21 mouse cellular contexts compared by ENCODE assay signal in genomic region chr9:7796129-7796864, GRCm38 (mm10). TPM values are rescaled to one million over a fixed set of nuclear protein-coding genes. Genes with fewer than 3 reads are reported as not detected.
DNase-seq lines count a peak whose midpoint lies in the region; ATAC-seq lines count a peak whose summit lies in the region.
"Had no signal": no experiment of that assay in that cellular context is flagged by ENCODE, and none has a peak within 500 bp of the region (broad histone marks: within the 10 kb centered on the region; RNA-seq: fewer than 3 reads in every experiment).

No protein-coding gene starts in this region.

- intact Hi-C loops in heart, postnatal 36 days (cut with DNase I), result no loop called here

- peak; percentile 90 for ATAC-seq in forebrain, embryonic 16.5 days

- no peak overlapping the region for H3K9ac ChIP-seq in forebrain, embryonic 16.5 days (replicated peaks; ENCODE audit: low read depth, low read length)
- H3K9ac ChIP-seq: embryonic facial prominence, embryonic 13.5 days; heart, embryonic 15.5 days; limb, embryonic 15.5 days; neural tube, embryonic 12.5 days; stomach, embryonic 15.5 days had no signal

- H3K27me3 ChIP-seq in forebrain, embryonic 16.5 days (replicated peaks; ENCODE audit: control insufficient read depth, insufficient read depth, low read length), result no peaks in the 10 kb centered on the region
- H3K27me3 ChIP-seq in embryonic facial prominence, embryonic 10.5 days (replicated peaks; ENCODE audit: low read depth, poor library complexity, severe bottlenecking), result no peaks in the 10 kb centered on the region
- H3K27me3 ChIP-seq: embryonic facial prominence, embryonic 13.5 days; heart, embryonic 15.5 days; limb, embryonic 15.5 days; neural tube, embryonic 12.5 days; stomach, embryonic 15.5 days had no signal

- H3K4me2 ChIP-seq in forebrain, embryonic 16.5 days (ENCODE audit: low read length), result no peak overlapping the region
- H3K4me2 ChIP-seq: embryonic facial prominence, embryonic 13.5 days; heart, embryonic 15.5 days; limb, embryonic 15.5 days; neural tube, embryonic 12.5 days; stomach, embryonic 15.5 days had no signal

- no peak overlapping the region for H3K4me3 ChIP-seq in forebrain, embryonic 16.5 days (replicated peaks; ENCODE audit: low read length)
- no peak overlapping the region for H3K4me3 ChIP-seq in embryonic facial prominence, embryonic 10.5 days
- H3K4me3 ChIP-seq: embryonic facial prominence, embryonic 13.5 days; heart, embryonic 15.5 days; left cerebral cortex, adult 2 months; limb, embryonic 15.5 days; neural tube, embryonic 12.5 days; stomach, embryonic 15.5 days had no signal

- H3K9me3 ChIP-seq in forebrain, embryonic 16.5 days (ENCODE audit: control insufficient read depth, low read length), result no peaks in the 10 kb centered on the region
- no peaks in the 10 kb centered on the region for H3K9me3 ChIP-seq in embryonic facial prominence, embryonic 10.5 days
- H3K9me3 ChIP-seq: embryonic facial prominence, embryonic 13.5 days; G1E; heart, embryonic 15.5 days; limb, embryonic 15.5 days; neural tube, embryonic 12.5 days; stomach, embryonic 15.5 days had no signal

- DNase-seq in heart, adult 11 months, result peak; percentile 33
- DNase-seq in heart, postnatal 36 days, result no peak
- DNase-seq in testis, postnatal 14 days (ENCODE audit: low spot score), result peak; percentile 24
- DNase-seq in testis, postnatal 10 days (ENCODE audit: low spot score), result no peak
- no peak for DNase-seq in urinary bladder, adult 2 months (ENCODE audit: low spot score)
- DNase-seq in liver, result no peak
- no peak for DNase-seq in embryonic facial prominence, embryonic 10.5 days (ENCODE audit: low spot score)
- DNase-seq: cerebellum, adult 9-10 months; heart, adult 18-20 months; kidney, adult 2 months; kidney, postnatal 14 days; lung, adult 2 months; right cerebral cortex, postnatal 14 days had no signal

- H3K4me1 ChIP-seq in forebrain, embryonic 16.5 days (replicated peaks; ENCODE audit: control insufficient read depth, insufficient read depth, low read length), result no peaks in the 10 kb centered on the region
- H3K4me1 ChIP-seq in embryonic facial prominence, embryonic 10.5 days, result no peaks in the 10 kb centered on the region
- H3K4me1 ChIP-seq: embryonic facial prominence, embryonic 13.5 days; heart, embryonic 15.5 days; limb, embryonic 15.5 days; neural tube, embryonic 12.5 days; stomach, embryonic 15.5 days had no signal

- 43% methylated on average over 6 of the region's 6 CpGs for WGBS in forebrain, embryonic 16.5 days
- 82% methylated on average over 6 of the region's 6 CpGs for WGBS in embryonic facial prominence, embryonic 10.5 days

- peak overlapping the region; percentile 77 for H3K27ac ChIP-seq in forebrain, embryonic 16.5 days (ENCODE audit: low read length)
- H3K27ac ChIP-seq in embryonic facial prominence, embryonic 10.5 days (replicated peaks), result no peak overlapping the region
- H3K27ac ChIP-seq: embryonic facial prominence, embryonic 13.5 days; heart, embryonic 15.5 days; left cerebral cortex, adult 2 months; limb, embryonic 15.5 days; neural tube, embryonic 12.5 days; stomach, embryonic 15.5 days had no signal

- peaks cover 6% of the 10 kb centered on the region; the same call in 1 of the 2 replicates for H3K36me3 ChIP-seq in forebrain, embryonic 16.5 days (ENCODE audit: control insufficient read depth, insufficient read depth)
- peaks cover 42% of the 10 kb centered on the region for H3K36me3 ChIP-seq in embryonic facial prominence, embryonic 10.5 days (replicated peaks)

RNA-seq across cellular contexts. Expression of gene Tmem123, which starts 32.5 kb away (rescaled TPM):
- total RNA-seq in heart, postnatal 36 days (2021), result 10 to 100 TPM; 37.2 to 40.4 TPM
- 23.0 and 31.0 TPM in 2 replicates for polyA plus RNA-seq in forebrain, embryonic 16.5 days (2015; fragmentation: Nextera tagmentation; extraction: Ambion mirVana)
- polyA plus RNA-seq in urinary bladder, adult 2 months (2012; rRNA removed), result 298 and 359 TPM in 2 replicates
- 100 and 110 TPM in 2 replicates for polyA plus RNA-seq in embryonic facial prominence, embryonic 10.5 days (2016; fragmentation: Nextera tagmentation; extraction: Ambion mirVana)

RNA-seq across cellular contexts. Expression of gene Birc2, which starts 40.6 kb away (rescaled TPM):
- total RNA-seq in heart, postnatal 36 days (2021), result 10 to 100 TPM; 24.8 to 29.1 TPM
- 56.8 and 57.8 TPM in 2 replicates for polyA plus RNA-seq in forebrain, embryonic 16.5 days (2015; fragmentation: Nextera tagmentation; extraction: Ambion mirVana)
- polyA plus RNA-seq in urinary bladder, adult 2 months (2012; rRNA removed), result 23.6 and 27.7 TPM in 2 replicates
- 30.3 and 35.9 TPM in 2 replicates for polyA plus RNA-seq in embryonic facial prominence, embryonic 10.5 days (2016; fragmentation: Nextera tagmentation; extraction: Ambion mirVana)

Comparison
In these comparisons a context has a peak if more than half of its experiments do, and no peak if none do; other contexts are left out.
1. DNase-seq: peak in heart, adult 11 months (single experiment) and testis, postnatal 14 days (single experiment); none in heart, postnatal 36 days (0 of 2), testis, postnatal 10 days (single experiment), urinary bladder, adult 2 months (single experiment), liver (single experiment) and embryonic facial prominence, embryonic 10.5 days (single experiment).